Mouse (Mus musculus): ENCODE results near the gene Slc4a10. TPM values are rescaled to one million over a fixed set of nuclear protein-coding genes. Genes with fewer than 3 reads are reported as not detected.
A peak's percentile ranks its signal among the peaks of the same experiment; 100 is the strongest.

Slc4a10 gene
- polyA plus RNA-seq, 1 experiment: 0.06 TPM

GRCm38 (mm10) chr2:62362211-62362610 is 315.9 kb downstream of the Slc4a10 start:
- TF ChIP-seq POLR2A (IDR thresholded peaks at IDR 0.05; ENCODE audit: low read depth, low read length): no peak
- TF ChIP-seq CTCF (IDR thresholded peaks at IDR 0.05; ENCODE audit: extremely low read depth, insufficient read length, insufficient replicate concordance, low read depth, low read length): no peak
- Histone ChIP-seq H3K27ac (ENCODE audit: insufficient read depth, low read depth, low read length) (no peak overlapping the region), H3K36me3 (ENCODE audit: control insufficient read depth, insufficient read depth, low read length) (peaks cover 54% of the 10 kb centered on the region), H3K4me3 (ENCODE audit: low read depth, low read length) (no peak overlapping the region), H3K4me1 (ENCODE audit: control insufficient read depth, insufficient read depth, insufficient read length, low read length) (peaks cover 3% of the 10 kb centered on the region; the same call in 1 of the 2 replicates), H3K27me3 (ENCODE audit: control insufficient read depth, insufficient read depth, low read length) (no peaks in the 10 kb centered on the region)
- 90% methylated on average over 9 of the region's 9 CpGs for WGBS

GRCm38 (mm10) chr2:62363606-62364005 is 317.3 kb downstream of the Slc4a10 start:
- peaks cover 3% of the 10 kb centered on the region; the same call in 1 of the 2 replicates for H3K4me1 ChIP-seq (ENCODE audit: control insufficient read depth, insufficient read depth, insufficient read length, low read length)
- 32% methylated on average over 4 of the region's 4 CpGs for WGBS
- TF ChIP-seq CTCF (IDR thresholded peaks at IDR 0.05; ENCODE audit: extremely low read depth, insufficient read length, insufficient replicate concordance, low read depth, low read length): no peak
- H3K4me3 ChIP-seq (ENCODE audit: low read depth, low read length): no peak overlapping the region
- H3K27ac ChIP-seq (ENCODE audit: insufficient read depth, low read depth, low read length): peak overlapping the region; percentile 53
- no peaks in the 10 kb centered on the region for H3K27me3 ChIP-seq (ENCODE audit: control insufficient read depth, insufficient read depth, low read length)
- peaks cover 56% of the 10 kb centered on the region for H3K36me3 ChIP-seq (ENCODE audit: control insufficient read depth, insufficient read depth, low read length)

GRCm38 (mm10) chr2:62368349-62369053 is 322.2 kb downstream of the Slc4a10 start:
- Histone ChIP-seq H3K27ac (ENCODE audit: insufficient read depth, low read depth, low read length) (peak overlapping the region; percentile 65), H3K4me1 (ENCODE audit: control insufficient read depth, insufficient read depth, insufficient read length, low read length) (peaks cover 18% of the 10 kb centered on the region; the same call in 1 of the 2 replicates), H3K36me3 (ENCODE audit: control insufficient read depth, insufficient read depth, low read length) (peaks cover 45% of the 10 kb centered on the region), H3K27me3 (ENCODE audit: control insufficient read depth, insufficient read depth, low read length) (no peaks in the 10 kb centered on the region), H3K4me3 (ENCODE audit: low read depth, low read length) (no peak overlapping the region)
- WGBS: 43% methylated on average over 5 of the region's 5 CpGs
- TF ChIP-seq CTCF (IDR thresholded peaks at IDR 0.05; ENCODE audit: extremely low read depth, insufficient read length, insufficient replicate concordance, low read depth, low read length) (no peak), POLR2A (IDR thresholded peaks at IDR 0.05; ENCODE audit: low read depth, low read length) (no peak)

- Histone ChIP-seq H3K4me1 (ENCODE audit: control insufficient read depth, insufficient read depth, insufficient read length, low read length) (peaks cover 16% of the 10 kb centered on the region; the same call in 1 of the 2 replicates), H3K27ac (ENCODE audit: insufficient read depth, low read depth, low read length) (peak overlapping the region; percentile 77), H3K36me3 (ENCODE audit: control insufficient read depth, insufficient read depth, low read length) (peaks cover 51% of the 10 kb centered on the region), H3K4me3 (ENCODE audit: low read depth, low read length) (no peak overlapping the region), H3K27me3 (ENCODE audit: control insufficient read depth, insufficient read depth, low read length) (no peaks in the 10 kb centered on the region)
- 33% methylated on average over 2 of the region's 2 CpGs for WGBS
- TF ChIP-seq POLR2A (IDR thresholded peaks at IDR 0.05; ENCODE audit: low read depth, low read length): no peak
- TF ChIP-seq CTCF (IDR thresholded peaks at IDR 0.05; ENCODE audit: extremely low read depth, insufficient read length, insufficient replicate concordance, low read depth, low read length): no peak
Observed at GRCm38 (mm10) chr2:62370048-62370447, 323.8 kb downstream of the Slc4a10 start.

GRCm38 (mm10) chr2:62373692-62374091 is 327.4 kb downstream of the Slc4a10 start:
- TF ChIP-seq CTCF (IDR thresholded peaks at IDR 0.05; ENCODE audit: extremely low read depth, insufficient read length, insufficient replicate concordance, low read depth, low read length) (no peak), POLR2A (IDR thresholded peaks at IDR 0.05; ENCODE audit: low read depth, low read length) (no peak)
- no peak overlapping the region for H3K27ac ChIP-seq (ENCODE audit: insufficient read depth, low read depth, low read length)
- peaks cover 46% of the 10 kb centered on the region for H3K36me3 ChIP-seq (ENCODE audit: control insufficient read depth, insufficient read depth, low read length)
- peaks cover 16% of the 10 kb centered on the region; the same call in 1 of the 2 replicates for H3K4me1 ChIP-seq (ENCODE audit: control insufficient read depth, insufficient read depth, insufficient read length, low read length)
- no peak overlapping the region for H3K4me3 ChIP-seq (ENCODE audit: low read depth, low read length)
- H3K27me3 ChIP-seq (ENCODE audit: control insufficient read depth, insufficient read depth, low read length): no peaks in the 10 kb centered on the region
- 85% methylated on average over 11 of the region's 11 CpGs for WGBS

Other genes with a start within 250 kb of the Slc4a10 start
- not detected in 2 replicates for gene Tbr1, start 243.5 kb upstream of the Slc4a10 start, polyA plus RNA-seq (2012; rRNA removed)

All from small intestine, adult 2 months (tissue).